Mouse (Mus musculus): ENCODE data around the gene 2410004P03Rik.

DNA sequence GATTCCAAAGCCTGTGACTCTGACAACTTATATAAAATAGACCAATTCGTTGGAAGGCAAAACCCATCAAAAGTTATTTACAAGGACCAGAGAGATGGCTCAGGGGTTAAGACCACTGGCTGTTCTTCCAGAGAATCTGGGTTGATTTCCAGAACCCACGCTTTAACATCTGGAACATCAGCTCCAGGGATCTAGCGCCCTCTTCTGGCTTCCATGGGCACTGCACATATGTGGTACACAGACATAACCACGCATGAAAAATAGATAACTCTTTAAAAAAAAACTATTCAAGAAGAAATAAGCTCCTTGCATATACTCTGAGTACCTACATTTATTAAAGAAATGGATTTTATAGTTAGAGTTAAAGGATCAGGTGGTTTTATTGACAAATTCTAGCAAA is 43.2 kb upstream of the 2410004P03Rik start:
- TF ChIP-seq CTCF (IDR thresholded peaks at IDR 0.05; ENCODE audit: borderline replicate concordance, control insufficient read depth, extremely low read depth, insufficient read depth, low read length, poor library complexity) (no peak), POLR2A (IDR thresholded peaks at IDR 0.05; ENCODE audit: control insufficient read depth, extremely low read depth, insufficient read depth, low read length, poor library complexity) (no peak)
